Mouse (Mus musculus) cortical plate, adult 2 months (tissue): ENCODE data around the gene Dlx5.

Source experiments
- CTCF ChIP-seq: fragments of 200-500 bp; IDR thresholded peaks from 2 replicates; pipeline ENCODE4 v1.5.1; 2011; ENCODE audit warnings: mild to moderate bottlenecking, control low read depth, low read length; ENCODE audit not compliant: insufficient read depth; ENCODE audit errors: extremely low read depth
- POLR2A ChIP-seq: fragments of 200-500 bp; IDR thresholded peaks from 2 replicates; pipeline ENCODE4 v1.6.1; 2011; ENCODE audit warnings: mild to moderate bottlenecking, low read length, control low read depth; ENCODE audit not compliant: insufficient read depth; ENCODE audit errors: extremely low read depth

- no peak for TF ChIP-seq CTCF
- no peak for TF ChIP-seq POLR2A
Observed at GRCm38 (mm10) chr6:6874073-6874771, 7.7 kb downstream of the Dlx5 start.
